Mouse (Mus musculus): Measurements from ENCODE around the gene Txnip. TPM values are rescaled to one million over a fixed set of nuclear protein-coding genes. Genes with fewer than 3 reads are reported as not detected.

Gene Txnip
- 761 TPM for polyA plus RNA-seq (2014; fragmentation: Illumina TruSeq; extraction: RNeasy Lipid Tissue Mini Kit (QIAGEN cat#74804); ENCODE audit: low read depth, low replicate concordance)

DNA sequence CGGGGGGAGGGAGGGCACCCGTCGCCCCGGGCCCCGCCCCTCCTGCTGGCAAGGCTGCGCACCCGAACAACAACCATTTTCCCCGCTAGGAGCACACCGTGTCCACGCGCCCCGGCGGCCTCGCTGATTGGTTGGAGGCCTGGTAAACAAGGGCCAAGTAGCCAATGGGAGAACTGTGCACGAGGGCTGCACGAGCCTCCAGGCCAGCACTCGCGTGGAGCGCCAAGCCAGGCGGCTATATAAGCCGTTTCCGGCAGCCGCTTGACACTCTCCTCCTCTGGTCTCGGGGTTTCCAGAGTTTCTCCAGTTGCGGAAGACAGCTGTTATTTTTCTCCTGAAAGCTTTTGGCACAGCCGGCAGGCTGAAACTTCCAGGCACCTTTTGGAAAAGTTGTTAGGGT is at the start of gene Txnip:
TSS of gene Txnip (plus strand) at position 264 of the 400 bp plus-strand sequence.

DNA sequence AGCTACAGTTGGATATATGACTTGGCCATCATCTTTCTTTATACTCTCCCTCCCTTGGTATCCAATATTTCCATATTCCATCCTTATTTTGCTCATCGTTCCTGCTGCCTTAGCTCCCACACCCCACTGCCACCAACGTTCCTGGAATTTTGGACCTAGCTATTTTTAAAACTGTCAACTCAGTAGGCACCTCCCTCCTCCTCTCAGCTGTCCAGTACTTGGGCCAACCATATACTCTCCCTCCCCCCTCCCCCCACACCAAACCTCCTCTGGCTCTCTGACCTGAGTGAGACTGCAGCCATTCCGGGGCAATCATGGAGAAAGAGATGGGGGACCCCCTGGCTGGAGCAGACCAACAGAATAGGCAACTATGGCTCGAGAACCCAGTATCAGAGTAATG is 32.8 kb upstream of the Txnip start, which contains the start of gene Hfe2:
TSS of gene Hfe2 (plus strand) at position 259 of the 400 bp plus-strand sequence.

DNA sequence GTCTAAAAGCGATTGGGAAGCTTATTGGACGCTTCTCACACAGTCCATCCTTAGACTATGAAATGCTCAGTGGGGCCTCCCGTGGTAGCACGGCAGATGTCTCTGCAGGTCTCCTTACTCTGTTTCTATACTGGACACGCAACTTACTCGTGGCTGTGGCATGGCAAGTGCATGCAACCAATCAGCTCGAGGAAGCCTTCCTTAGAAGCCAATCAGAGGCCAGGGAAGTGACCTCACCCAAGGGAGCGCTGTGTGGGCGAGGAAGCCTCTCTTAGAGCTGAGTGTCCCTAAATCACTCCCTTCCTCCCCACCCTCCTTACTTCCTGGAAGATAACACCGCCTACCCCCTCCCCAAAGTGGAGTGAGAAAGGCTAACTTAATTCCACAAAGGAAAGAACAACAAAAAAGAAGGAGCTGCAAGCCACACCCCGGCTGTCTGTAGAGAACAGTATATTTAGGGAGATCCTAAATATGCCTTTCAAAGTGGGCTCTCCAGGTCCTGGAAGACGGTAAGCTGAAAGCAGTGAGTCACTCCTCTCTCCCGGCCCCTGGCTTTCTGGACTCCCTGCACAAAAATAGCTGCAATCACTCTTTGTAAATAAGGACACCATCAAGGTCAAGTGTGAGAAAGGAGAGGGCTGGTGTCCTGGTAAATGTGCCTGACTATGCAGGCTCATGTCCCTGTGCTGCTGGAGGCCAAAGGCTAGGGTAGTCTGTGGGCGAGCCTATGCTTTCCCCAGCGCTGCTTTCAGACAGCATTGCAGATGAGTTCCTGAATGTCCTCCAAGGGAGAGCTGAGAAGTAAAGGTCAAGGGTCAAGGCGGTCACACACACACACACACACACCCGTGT is 19.2 kb downstream of the Txnip start, which contains the start of gene Gm16253:
TSS of gene Gm16253 (plus strand) at position 295 of the 852 bp plus-strand sequence.

DNA sequence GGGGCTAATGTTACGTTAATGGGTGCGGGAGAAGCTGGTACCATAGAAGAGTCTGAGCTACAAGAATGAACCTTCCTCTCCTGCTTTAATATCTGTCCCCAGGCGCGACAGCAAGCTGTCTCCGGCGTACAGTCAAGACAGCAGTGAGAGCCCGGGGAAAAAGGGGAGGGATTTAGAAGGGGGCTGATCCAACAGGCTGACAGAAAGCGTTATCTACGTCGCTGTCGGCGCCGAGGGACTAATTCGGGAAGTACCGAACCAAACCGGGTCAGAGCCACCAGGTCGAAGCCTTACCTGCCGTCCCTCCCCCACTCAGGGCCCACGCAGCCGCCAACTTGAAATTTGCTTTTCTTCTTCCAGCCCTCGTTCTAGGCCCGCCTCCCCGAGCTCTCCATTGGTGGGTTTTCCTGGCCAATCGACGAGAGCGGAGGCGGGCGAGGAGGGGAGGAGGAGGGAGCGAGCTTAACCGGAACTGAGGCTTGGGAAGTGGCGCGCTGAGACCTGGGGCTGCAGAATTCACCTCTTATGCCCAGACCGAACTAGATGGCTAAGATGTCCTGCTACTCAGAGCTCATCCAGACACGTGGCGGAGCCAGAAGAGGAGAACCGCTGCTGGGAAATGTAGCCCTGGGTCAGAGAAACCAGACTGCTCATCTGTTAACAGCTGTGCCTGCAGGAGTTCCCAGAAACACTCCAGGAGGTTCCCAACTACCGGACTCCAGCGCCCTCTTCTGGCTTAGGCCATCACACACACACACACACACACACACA is 36.2 kb downstream of the Txnip start, which contains the start of gene Polr3gl:
TSS of gene Polr3gl (minus strand) at position 392 of the 771 bp plus-strand sequence.

DNA sequence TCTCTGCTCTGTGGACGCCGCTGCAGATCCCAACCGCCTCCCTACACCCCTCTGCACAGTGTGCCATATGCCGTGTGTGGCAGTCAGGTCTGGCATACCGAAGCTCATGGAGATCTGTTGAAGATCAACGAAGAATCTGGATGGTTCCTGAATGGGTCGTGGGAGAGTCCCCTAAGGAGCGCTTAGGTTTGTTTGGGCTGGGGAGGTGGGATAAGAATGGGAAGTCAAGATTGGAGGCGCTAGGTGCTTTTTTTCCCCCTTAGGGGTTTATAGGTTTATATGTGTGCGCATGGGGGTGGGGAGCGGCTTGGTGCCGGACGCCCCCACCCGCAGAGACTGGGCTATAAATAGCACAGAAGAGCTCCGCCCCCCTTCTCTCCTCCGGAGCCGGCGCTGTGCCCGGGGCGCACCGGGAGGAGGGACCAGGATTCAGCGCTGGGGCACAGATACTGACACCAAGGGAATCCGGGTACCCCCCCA is 38.5 kb downstream of the Txnip start, which contains the start of gene Ankrd34a:
TSS of gene Ankrd34a (plus strand) at position 409 of the 480 bp plus-strand sequence.

DNA sequence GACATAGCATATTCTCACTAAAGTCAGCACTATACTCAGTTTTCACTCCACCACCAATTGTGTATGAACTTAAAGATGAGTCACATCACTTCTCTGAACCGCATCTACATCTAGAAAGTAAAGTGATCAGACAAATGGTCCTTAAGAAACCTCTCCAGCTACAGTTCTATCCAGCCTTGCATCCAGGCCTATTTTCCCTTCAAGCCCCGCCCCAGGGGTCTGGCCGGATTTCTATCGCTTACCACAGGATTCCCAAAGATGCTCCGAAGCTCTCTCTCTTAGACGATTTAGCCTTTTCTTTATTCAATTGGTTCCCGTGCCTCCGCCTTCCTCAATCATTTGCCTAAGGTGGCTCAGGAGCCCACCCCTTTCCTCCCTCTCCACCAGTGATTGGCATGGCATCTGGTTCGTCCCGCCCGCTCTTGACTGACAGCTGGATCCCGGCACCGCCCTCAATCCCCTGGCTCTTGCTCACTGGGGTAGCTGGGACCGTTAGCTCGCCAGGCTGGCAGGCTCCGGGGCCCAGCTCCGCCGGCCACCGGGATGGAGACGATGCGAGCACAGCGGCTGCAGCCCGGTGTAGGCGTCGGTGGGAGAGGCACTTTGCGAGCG is 43.0 kb downstream of the Txnip start, which contains the start of gene Lix1l:
TSS of gene Lix1l (plus strand) at position 511 of the 612 bp plus-strand sequence.

Other genes starting within 250 kb of the Txnip start
- gene BC107364, start 105.7 kb upstream of the Txnip start, polyA plus RNA-seq (2014; fragmentation: Illumina TruSeq; extraction: RNeasy Lipid Tissue Mini Kit (QIAGEN cat#74804); ENCODE audit: low read depth, low replicate concordance): not detected
- 0.34 TPM for gene Hfe2, start 32.8 kb upstream of the Txnip start, polyA plus RNA-seq (2014; fragmentation: Illumina TruSeq; extraction: RNeasy Lipid Tissue Mini Kit (QIAGEN cat#74804); ENCODE audit: low read depth, low replicate concordance)
- gene Gm16253, start 19.0 kb downstream of the Txnip start, polyA plus RNA-seq (2014; fragmentation: Illumina TruSeq; extraction: RNeasy Lipid Tissue Mini Kit (QIAGEN cat#74804); ENCODE audit: low read depth, low replicate concordance): not detected
- 45.4 TPM for gene Polr3gl, start 36.2 kb downstream of the Txnip start, polyA plus RNA-seq (2014; fragmentation: Illumina TruSeq; extraction: RNeasy Lipid Tissue Mini Kit (QIAGEN cat#74804); ENCODE audit: low read depth, low replicate concordance)
- 0.15 TPM for gene Ankrd34a, start 38.7 kb downstream of the Txnip start, polyA plus RNA-seq (2014; fragmentation: Illumina TruSeq; extraction: RNeasy Lipid Tissue Mini Kit (QIAGEN cat#74804); ENCODE audit: low read depth, low replicate concordance)
- gene Lix1l, start 43.2 kb downstream of the Txnip start, polyA plus RNA-seq (2014; fragmentation: Illumina TruSeq; extraction: RNeasy Lipid Tissue Mini Kit (QIAGEN cat#74804); ENCODE audit: low read depth, low replicate concordance): 28.1 TPM
- 40.8 TPM for gene Rbm8a, start 72.0 kb downstream of the Txnip start, polyA plus RNA-seq (2014; fragmentation: Illumina TruSeq; extraction: RNeasy Lipid Tissue Mini Kit (QIAGEN cat#74804); ENCODE audit: low read depth, low replicate concordance)
- 38.6 TPM for gene Pex11b, start 77.4 kb downstream of the Txnip start, polyA plus RNA-seq (2014; fragmentation: Illumina TruSeq; extraction: RNeasy Lipid Tissue Mini Kit (QIAGEN cat#74804); ENCODE audit: low read depth, low replicate concordance)
- gene Gm42957, start 77.5 kb downstream of the Txnip start, polyA plus RNA-seq (2014; fragmentation: Illumina TruSeq; extraction: RNeasy Lipid Tissue Mini Kit (QIAGEN cat#74804); ENCODE audit: low read depth, low replicate concordance): not detected
- 2.1 TPM for gene Itga10, start 87.6 kb downstream of the Txnip start, polyA plus RNA-seq (2014; fragmentation: Illumina TruSeq; extraction: RNeasy Lipid Tissue Mini Kit (QIAGEN cat#74804); ENCODE audit: low read depth, low replicate concordance)
- gene Ankrd35, start 112.2 kb downstream of the Txnip start, polyA plus RNA-seq (2014; fragmentation: Illumina TruSeq; extraction: RNeasy Lipid Tissue Mini Kit (QIAGEN cat#74804); ENCODE audit: low read depth, low replicate concordance): 1.5 TPM
- gene Pias3, start 138.4 kb downstream of the Txnip start, polyA plus RNA-seq (2014; fragmentation: Illumina TruSeq; extraction: RNeasy Lipid Tissue Mini Kit (QIAGEN cat#74804); ENCODE audit: low read depth, low replicate concordance): 23.5 TPM
- gene Nudt17, start 150.6 kb downstream of the Txnip start, polyA plus RNA-seq (2014; fragmentation: Illumina TruSeq; extraction: RNeasy Lipid Tissue Mini Kit (QIAGEN cat#74804); ENCODE audit: low read depth, low replicate concordance): 0.42 TPM
- 21.0 TPM for gene Polr3c, start 169.7 kb downstream of the Txnip start, polyA plus RNA-seq (2014; fragmentation: Illumina TruSeq; extraction: RNeasy Lipid Tissue Mini Kit (QIAGEN cat#74804); ENCODE audit: low read depth, low replicate concordance)
- gene Rnf115, start 169.7 kb downstream of the Txnip start, polyA plus RNA-seq (2014; fragmentation: Illumina TruSeq; extraction: RNeasy Lipid Tissue Mini Kit (QIAGEN cat#74804); ENCODE audit: low read depth, low replicate concordance): 40.9 TPM